Mouse (Mus musculus) erythroblast, embryonic 14.5 days (primary cell): ENCODE results near the gene Cmas.

Source experiments
- GATA1 ChIP-seq: IDR thresholded peaks from 2 replicates; pipeline ENCODE4 v1.6.1; 2012; ENCODE audit warnings: low read length, inconsistent platforms, mixed read lengths
- TAL1 ChIP-seq: IDR thresholded peaks from 3 replicates; pipeline ENCODE4 v1.6.1; 2012; ENCODE audit warnings: low read length, inconsistent platforms, mixed read lengths

DNA sequence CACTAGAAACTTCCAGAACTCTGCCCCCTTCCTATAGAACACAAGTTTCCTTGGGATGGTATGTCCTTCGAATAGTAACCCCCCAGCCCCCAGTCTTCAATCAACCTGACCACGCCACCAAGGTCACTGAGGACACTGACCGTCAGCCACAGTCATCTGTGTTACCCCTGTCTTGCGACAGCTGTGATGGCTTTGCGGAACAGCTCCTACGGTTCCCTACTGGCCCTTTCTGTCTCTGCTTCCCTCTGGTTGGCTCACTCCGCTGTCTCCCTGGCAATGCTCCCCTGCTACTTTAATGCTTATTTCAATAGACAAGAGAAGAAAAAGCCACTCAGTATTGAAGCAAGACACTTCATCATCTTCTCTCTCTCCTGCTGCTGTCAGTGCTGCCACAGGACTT lies 37.0 kb downstream of the Cmas start:
- TF ChIP-seq GATA1, result no peak
- TF ChIP-seq TAL1, result no peak
